Mouse (Mus musculus) CH12.LX (cell line): ENCODE data around the gene Vps37c.

Experiments used
- CTCF ChIP-seq, 2 experiments: IDR thresholded peaks in 1 of 2; conservative IDR thresholded peaks in 1 of 2; 2 replicates each; pipeline ENCODE4 v1.5.1; 2011 to 2012; ENCODE audit warnings: low read depth in 2 of 2, low read length in 2 of 2, improper control_type of control experiment in 1 of 2, inconsistent platforms in 1 of 2, mild to moderate bottlenecking in 1 of 2, moderate library complexity in 1 of 2
- EP300 ChIP-seq: IDR thresholded peaks from 2 replicates; pipeline ENCODE4 v1.6.1; 2011; ENCODE audit warnings: low read length, improper control_type of control experiment
- ETS1 ChIP-seq: conservative IDR thresholded peaks from 2 replicates; pipeline ENCODE4 v1.6.1; 2012; ENCODE audit warnings: low read depth, mild to moderate bottlenecking, inconsistent platforms, low read length, improper control_type of control experiment, moderate library complexity
- POLR2A ChIP-seq: IDR thresholded peaks from 2 replicates; pipeline ENCODE4 v1.6.1; 2011; ENCODE audit warnings: low read depth, mild to moderate bottlenecking, improper control_type of control experiment, low read length
- USF1 ChIP-seq: IDR thresholded peaks from 2 replicates; pipeline ENCODE4 v1.6.1; 2014; ENCODE audit warnings: low read depth, mild to moderate bottlenecking, inconsistent platforms, low read length, improper control_type of control experiment

- TF ChIP-seq EP300 = no peak
- no peak for TF ChIP-seq CTCF (conservative IDR thresholded peaks at IDR 0.05 in 1 of 2, IDR thresholded peaks at IDR 0.05 in 1 of 2; ENCODE audit: low read depth in 2 of 2, low read length in 2 of 2)
- TF ChIP-seq ETS1 = no peak
- TF ChIP-seq POLR2A = no peak
- no peak for TF ChIP-seq USF1
Measured at GRCm38 (mm10) chr19:10712194-10712593, 23.7 kb downstream of the Vps37c start.
